Mouse (Mus musculus): ENCODE measurements around the gene Agr2. TPM values are rescaled to one million over a fixed set of nuclear protein-coding genes. Genes with fewer than 3 reads are reported as not detected.

Agr2 gene
- total and polyA plus RNA-seq, 3 experiments = not detected

GRCm38 (mm10) chr12:35975898-35976297 lies 16.8 kb upstream of the Agr2 start:
- Histone ChIP-seq H3K9me3 (replicated peaks; ENCODE audit: low read length) (no peaks in the 10 kb centered on the region), H3K4me1 (ENCODE audit: control insufficient read depth in 1 of 2, insufficient read depth in 2 of 2) (0 out of 4 replicates have a peak, but pooled peaks cover 0 to 2% of the 10 kb centered on the region in 2 experiments), H3K4me2 (ENCODE audit: insufficient read depth, low read depth, poor library complexity, severe bottlenecking) (no peak overlapping the region), H3K9ac (ENCODE audit: insufficient read depth, low read depth) (no peak overlapping the region), H3K36me3 (replicated peaks in 1 of 2; ENCODE audit: control insufficient read depth in 1 of 2, insufficient read depth in 1 of 2, low read length in 1 of 2) (no peaks in the 10 kb centered on the region), H3K27me3 (replicated peaks) (no peaks in the 10 kb centered on the region), H3K79me2 (replicated peaks; ENCODE audit: control insufficient read depth, extremely low read depth, insufficient read depth, poor library complexity, severe bottlenecking) (no peaks in the 10 kb centered on the region), H3K27ac (ENCODE audit: insufficient read depth, low read depth) (no peak overlapping the region), H3K4me3 (replicated peaks in 1 of 3; ENCODE audit: low read depth in 2 of 3, low read length in 2 of 3, poor library complexity in 1 of 3) (no peak overlapping the region)
- dilution Hi-C loops (cut with MboI; ENCODE audit: extremely low pct_ligation_motif_present, extremely low pct_unique_long_range_greater_than_20kb, low sequenced_read_pairs) = no loop called here
- TF ChIP-seq ZC3H11A (IDR thresholded peaks at IDR 0.05; ENCODE audit: low read depth, low read length) = no peak
- no peak for TF ChIP-seq ETS1 (conservative IDR thresholded peaks at IDR 0.05; ENCODE audit: low read depth, low read length)
- no peak for TF ChIP-seq CHD2 (IDR thresholded peaks at IDR 0.05; ENCODE audit: low read length)
- no peak for TF ChIP-seq GABPA (IDR thresholded peaks at IDR 0.05; ENCODE audit: insufficient replicate concordance, low read depth, low read length)
- TF ChIP-seq E2F4 (IDR thresholded peaks at IDR 0.05; ENCODE audit: insufficient replicate concordance, low read depth, low read length) = no peak
- TF ChIP-seq CTCF (conservative IDR thresholded peaks at IDR 0.05 in 1 of 2, IDR thresholded peaks at IDR 0.05 in 1 of 2; ENCODE audit: low read depth in 2 of 2, low read length in 2 of 2) = no peak
- no peak for TF ChIP-seq ZMIZ1 (IDR thresholded peaks at IDR 0.05; ENCODE audit: low read depth, low read length)
- TF ChIP-seq EP300 (IDR thresholded peaks at IDR 0.05; ENCODE audit: low read length) = no peak
- TF ChIP-seq ZNF384 (IDR thresholded peaks at IDR 0.05; ENCODE audit: low read depth, low read length) = no peak
- no peak for TF ChIP-seq CHD1 (IDR thresholded peaks at IDR 0.05; ENCODE audit: low read depth, low read length)
- no peak for DNase-seq (ENCODE audit: extremely low read depth)
- in situ Hi-C loops (cut with MboI; ENCODE audit: low pct_ligation_motif_present, low pct_unique_long_range_greater_than_20kb, low sequenced_read_pairs) = loop anchor here (10.0 kb wide), 1 partner anchor 61 kb away; no protein-coding TSS in a partner anchor

DNA sequence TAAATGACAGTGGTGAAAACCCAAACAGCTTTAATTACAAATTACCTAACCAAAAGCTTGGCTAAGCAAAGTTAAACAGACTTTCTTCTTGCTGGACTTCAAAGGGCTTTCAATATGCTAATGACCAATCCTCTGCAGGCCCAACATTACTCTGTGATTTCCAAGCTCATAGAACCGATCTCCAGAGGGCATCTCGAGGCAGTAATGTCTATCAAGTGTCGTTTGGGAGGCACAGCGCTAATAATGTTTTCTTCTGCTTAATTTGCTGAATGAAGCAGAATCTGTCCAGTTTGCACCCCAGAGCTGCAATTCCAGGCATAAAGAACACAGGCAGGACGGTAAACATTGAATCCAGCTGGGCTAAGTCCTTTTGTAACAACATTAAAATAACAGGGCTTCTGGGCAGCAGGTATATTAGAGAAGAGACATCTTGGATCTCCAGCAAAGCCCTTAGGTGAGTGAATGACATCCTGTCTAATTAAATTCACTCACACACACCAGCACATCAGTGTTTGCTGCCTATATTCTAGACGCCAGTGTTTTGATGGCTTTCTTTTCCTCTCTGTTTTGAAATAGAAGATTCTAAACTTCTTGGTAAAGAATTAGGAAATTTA lies 15.0 kb upstream of the Agr2 start:
- no peaks in the 10 kb centered on the region for H3K27me3 ChIP-seq (replicated peaks)
- no peak for DNase-seq (ENCODE audit: extremely low read depth)
- TF ChIP-seq IRF4 (IDR thresholded peaks at IDR 0.05; ENCODE audit: low read depth, low read length) = no peak
- no peak for TF ChIP-seq ZKSCAN1 (IDR thresholded peaks at IDR 0.05; ENCODE audit: borderline replicate concordance, low read depth, low read length)
- no peak for TF ChIP-seq HCFC1 (IDR thresholded peaks at IDR 0.05; ENCODE audit: low read depth, low read length)
- TF ChIP-seq POLR2A (IDR thresholded peaks at IDR 0.05; ENCODE audit: low read depth, low read length) = no peak
- no peak for TF ChIP-seq EP300 (IDR thresholded peaks at IDR 0.05; ENCODE audit: low read length)
- no peaks in the 10 kb centered on the region for H3K79me2 ChIP-seq (replicated peaks; ENCODE audit: control insufficient read depth, extremely low read depth, insufficient read depth, poor library complexity, severe bottlenecking)
- dilution Hi-C loops (cut with MboI; ENCODE audit: extremely low pct_ligation_motif_present, extremely low pct_unique_long_range_greater_than_20kb, low sequenced_read_pairs) = no loop called here
- no peak overlapping the region; the same call in 1 of the 2 replicates for H3K4me2 ChIP-seq (ENCODE audit: insufficient read depth, low read depth, poor library complexity, severe bottlenecking)
- no peak overlapping the region for H3K4me3 ChIP-seq (replicated peaks in 1 of 3; ENCODE audit: low read depth in 2 of 3, low read length in 2 of 3, poor library complexity in 1 of 3)
- no peaks in the 10 kb centered on the region for H3K9me3 ChIP-seq (replicated peaks; ENCODE audit: low read length)
- peaks cover 2% of the 10 kb centered on the region in 2 experiments; a peak in 2 of 4 replicates for H3K4me1 ChIP-seq (ENCODE audit: control insufficient read depth in 1 of 2, insufficient read depth in 2 of 2)
- H3K9ac ChIP-seq (ENCODE audit: insufficient read depth, low read depth) = no peak overlapping the region
- no peaks in the 10 kb centered on the region for H3K36me3 ChIP-seq (replicated peaks in 1 of 2; ENCODE audit: control insufficient read depth in 1 of 2, insufficient read depth in 1 of 2, low read length in 1 of 2)
- in situ Hi-C loops (cut with MboI; ENCODE audit: low pct_ligation_motif_present, low pct_unique_long_range_greater_than_20kb, low sequenced_read_pairs) = loop anchor here (10.0 kb wide), 1 partner anchor 63 kb away; no protein-coding TSS in a partner anchor
- no peak overlapping the region for H3K27ac ChIP-seq (ENCODE audit: insufficient read depth, low read depth)

All from CH12.LX (cell line).